Mouse (Mus musculus) ES-CJ7 (cell line): ENCODE measurements around the gene Stk17b.

Experiments used
- DNase-seq: peaks from one replicate; pipeline ENCODE4 v3.0.0; 2011; ENCODE audit warnings: low read depth, low spot score

Gene Stk17b

DNA sequence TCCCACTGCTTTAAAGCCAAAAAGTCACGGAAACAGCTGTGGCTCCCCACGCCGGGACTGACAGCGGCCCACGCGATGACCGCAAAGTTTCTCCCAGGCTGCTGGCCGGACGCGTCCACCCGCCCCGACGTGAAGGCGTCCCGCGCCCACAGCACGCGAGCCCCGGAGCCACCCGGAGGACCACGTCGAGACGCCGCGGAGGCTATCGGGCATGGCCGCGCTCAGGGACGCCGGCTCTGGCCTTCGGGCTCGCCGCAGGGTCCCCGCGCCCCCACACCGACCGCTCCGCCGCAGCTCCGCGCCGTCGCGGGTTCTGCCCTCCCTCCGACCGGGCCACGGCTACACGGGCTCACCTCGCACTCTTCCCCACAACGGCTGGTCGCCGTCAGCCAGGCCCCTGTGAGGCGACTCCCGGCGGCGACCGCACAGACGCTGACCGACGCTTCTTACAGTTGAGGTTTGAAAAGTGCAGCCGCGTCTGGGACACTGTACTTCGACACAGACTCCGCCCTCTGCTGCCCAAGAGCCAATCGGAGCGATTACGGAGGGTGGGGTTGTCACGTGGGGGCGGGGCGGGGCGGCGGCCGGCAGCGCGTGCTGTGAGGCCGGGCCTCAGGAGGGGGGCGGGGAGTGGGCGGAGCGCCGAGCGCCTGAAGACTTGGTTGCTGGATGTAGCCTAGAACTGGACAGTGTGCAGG lies at the start of gene Stk17b:
Gene Stk17b, minus strand, starts transcription at position 504 of the 698 bp plus-strand sequence.
- DNase-seq, result peak; percentile 97

GRCm38 (mm10) chr1:53830286-53830685 lies 45.3 kb upstream of the Stk17b start:
- no peak for DNase-seq

DNA sequence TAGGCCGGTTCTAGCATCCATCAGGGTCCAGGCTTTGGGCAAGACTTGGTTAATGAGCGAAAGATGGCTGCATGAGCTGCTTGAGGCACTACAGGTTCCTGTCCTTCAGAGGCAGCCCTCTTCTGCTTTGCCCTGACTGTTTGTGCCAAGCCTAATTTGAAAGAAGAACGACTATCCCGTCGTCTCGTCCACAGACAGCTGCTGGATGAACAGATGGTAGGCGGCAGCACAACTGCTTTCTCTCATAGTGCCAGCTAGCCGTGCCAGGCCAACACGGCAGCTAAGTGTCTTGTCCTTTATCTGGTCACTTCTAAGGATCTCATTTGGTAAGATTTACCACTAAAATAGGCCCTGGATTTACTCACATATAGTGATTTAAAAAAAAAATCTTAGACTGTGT lies 44.1 kb upstream of the Stk17b start:
- no peak for DNase-seq

GRCm38 (mm10) chr1:53824446-53825337 lies 39.7 kb upstream of the Stk17b start:
- DNase-seq, result no peak

GRCm38 (mm10) chr1:53823687-53824445 lies 38.8 kb upstream of the Stk17b start:
- DNase-seq, result peak; percentile 91

DNA sequence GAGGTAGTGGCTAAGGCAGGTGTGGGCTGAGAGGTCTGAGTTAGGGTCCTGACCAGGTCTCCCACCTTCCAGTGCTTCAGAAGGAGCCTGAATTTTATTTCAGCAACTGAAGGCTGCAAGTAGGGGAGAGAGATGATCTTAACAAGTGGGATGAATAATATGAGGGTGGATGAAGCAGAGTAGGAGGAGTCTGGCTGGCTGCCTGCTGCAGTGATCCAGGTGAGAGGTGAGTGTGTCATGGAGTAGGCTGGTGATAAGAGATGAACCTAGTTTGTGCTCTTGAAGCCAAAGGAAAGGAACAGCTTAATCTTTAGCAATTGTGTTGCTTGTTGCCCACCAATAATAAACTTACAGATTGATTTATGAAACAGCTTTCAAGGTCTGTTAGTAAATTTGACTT lies 37.0 kb upstream of the Stk17b start:
- no peak for DNase-seq

DNA sequence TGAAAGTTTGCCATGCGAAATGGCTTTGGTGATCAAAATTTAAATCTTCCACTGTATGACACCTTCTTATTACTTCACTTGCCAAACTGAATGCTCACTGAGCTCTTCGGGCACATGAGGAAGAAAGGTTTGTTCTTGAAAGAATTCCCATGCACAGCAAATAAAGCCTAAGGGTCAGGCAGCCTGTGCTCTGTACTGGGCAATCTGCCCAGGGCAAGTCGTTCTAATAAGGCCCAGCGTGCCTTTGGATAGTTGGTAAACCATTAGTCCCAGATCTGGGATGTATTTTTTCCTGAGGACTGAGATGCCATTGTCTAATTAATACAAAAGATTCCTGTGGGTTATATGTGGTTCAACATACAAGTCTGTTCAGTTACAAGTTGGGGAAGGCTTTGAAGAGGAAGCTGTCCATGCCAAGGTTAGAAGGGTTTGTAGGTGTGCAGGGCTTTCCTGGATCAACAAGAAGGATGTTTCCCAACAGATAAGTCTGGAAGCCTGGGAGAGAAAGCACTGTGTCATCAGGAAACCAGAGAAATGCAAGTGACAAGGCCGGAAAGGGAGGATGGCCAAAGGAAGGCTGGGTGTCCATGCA lies 35.1 kb upstream of the Stk17b start:
- DNase-seq, result no peak

DNA sequence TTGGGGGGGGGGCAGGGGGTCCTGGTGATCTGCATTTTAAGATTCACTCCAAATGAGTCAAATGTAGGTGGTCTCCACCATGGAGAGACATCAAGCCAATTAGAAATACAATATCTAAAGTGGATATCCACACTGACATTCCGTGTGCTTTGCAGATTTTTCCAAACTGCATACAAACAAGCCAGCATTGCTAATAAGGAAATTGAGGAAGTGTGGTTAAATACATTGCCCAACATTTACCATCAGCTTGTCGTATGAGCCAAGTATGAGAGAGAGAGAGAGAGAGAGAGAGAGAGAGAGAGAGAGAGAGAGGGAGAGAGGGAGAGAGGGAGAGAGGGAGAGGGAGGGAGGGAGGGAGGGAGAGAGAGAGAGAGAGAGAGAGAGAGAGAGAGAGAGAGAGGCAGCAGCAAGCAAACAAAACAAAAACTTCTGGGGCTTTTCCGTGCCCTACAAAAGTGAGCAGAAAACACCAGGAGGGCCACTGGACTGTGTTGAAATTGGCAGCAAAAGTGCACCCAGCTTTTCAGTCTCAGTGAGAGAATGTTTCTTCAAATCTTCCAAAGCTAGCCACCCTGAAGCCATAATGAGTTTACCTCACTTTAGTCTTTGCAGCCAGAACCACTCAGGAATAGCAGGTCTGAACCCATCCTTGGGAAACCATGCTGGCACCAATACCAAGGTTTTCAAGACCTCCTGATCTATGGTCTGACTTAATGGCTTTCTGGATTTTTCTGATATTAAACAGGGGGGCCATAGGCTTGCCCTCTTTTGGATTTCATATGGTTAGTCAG lies 33.2 kb upstream of the Stk17b start:
- DNase-seq, result no peak

- no peak for DNase-seq
Measured at GRCm38 (mm10) chr1:53816353-53816752, 31.3 kb upstream of the Stk17b start.

GRCm38 (mm10) chr1:53814077-53814705 lies 29.2 kb upstream of the Stk17b start:
- no peak for DNase-seq

- no peak for DNase-seq
Measured at GRCm38 (mm10) chr1:53811919-53812318, 26.9 kb upstream of the Stk17b start.

GRCm38 (mm10) chr1:53808229-53808628 lies 23.2 kb upstream of the Stk17b start:
- DNase-seq, result no peak

DNA sequence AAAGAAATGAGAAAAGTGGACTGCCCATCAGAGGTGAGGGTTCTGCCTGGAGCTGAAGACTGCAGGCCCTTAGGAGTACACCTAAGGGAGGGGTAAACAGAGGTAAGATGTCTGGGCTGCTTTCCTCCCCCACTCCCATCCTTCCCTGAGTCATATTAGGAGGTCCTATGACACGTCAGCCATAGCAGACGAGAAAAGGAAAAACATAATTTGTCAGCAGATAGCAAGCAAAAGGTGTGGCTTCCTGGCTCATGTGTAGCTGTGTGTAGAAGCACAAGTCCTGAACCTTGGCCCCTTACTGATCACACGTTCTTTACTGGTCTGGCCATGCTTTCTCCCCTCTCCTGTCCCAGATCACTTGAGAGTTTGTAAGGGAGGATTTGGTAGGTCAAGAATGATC lies 12.8 kb upstream of the Stk17b start:
- DNase-seq, result no peak

DNA sequence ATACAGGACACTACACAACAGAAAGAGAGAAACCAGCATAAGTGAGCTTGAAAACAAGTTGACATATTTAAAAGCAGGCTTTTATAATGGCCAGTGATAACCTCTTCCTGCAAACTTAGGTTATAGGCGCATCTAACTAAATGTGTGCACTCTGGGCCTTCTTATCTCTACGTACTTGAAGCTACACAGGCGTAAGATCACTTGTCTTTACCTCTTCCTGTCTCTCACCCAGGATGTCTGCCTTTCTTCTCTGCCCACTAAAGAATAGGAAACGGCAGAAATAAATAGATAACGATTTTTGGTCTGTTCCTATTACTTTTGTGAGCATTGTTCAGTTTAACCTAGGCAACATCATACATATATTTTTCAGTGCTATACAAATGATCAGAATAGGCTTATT lies 12.1 kb upstream of the Stk17b start:
- DNase-seq, result no peak

DNA sequence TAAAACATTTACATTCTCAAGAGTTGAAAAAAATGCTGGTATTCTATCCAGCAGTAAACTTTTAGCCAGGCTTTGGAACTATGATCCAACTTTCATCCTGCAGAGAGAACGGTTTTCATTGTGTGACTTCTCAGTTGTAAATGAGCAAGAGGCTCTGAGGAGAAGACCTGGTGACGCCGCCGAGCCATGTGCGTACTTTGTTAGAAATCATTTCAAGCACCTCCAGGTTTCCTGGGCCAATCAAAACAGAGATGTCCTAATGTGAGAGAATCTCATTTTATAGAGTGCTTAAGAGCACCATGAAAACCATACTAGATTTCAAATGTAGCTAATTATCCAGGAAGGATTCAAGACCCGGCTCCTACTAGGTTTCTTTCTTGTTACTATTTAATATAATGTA lies 11.2 kb upstream of the Stk17b start:
- no peak for DNase-seq

GRCm38 (mm10) chr1:53795591-53795990 lies 10.6 kb upstream of the Stk17b start:
- DNase-seq, result no peak

- DNase-seq, result no peak
Measured at GRCm38 (mm10) chr1:53795081-53795480, 10.1 kb upstream of the Stk17b start.

DNA sequence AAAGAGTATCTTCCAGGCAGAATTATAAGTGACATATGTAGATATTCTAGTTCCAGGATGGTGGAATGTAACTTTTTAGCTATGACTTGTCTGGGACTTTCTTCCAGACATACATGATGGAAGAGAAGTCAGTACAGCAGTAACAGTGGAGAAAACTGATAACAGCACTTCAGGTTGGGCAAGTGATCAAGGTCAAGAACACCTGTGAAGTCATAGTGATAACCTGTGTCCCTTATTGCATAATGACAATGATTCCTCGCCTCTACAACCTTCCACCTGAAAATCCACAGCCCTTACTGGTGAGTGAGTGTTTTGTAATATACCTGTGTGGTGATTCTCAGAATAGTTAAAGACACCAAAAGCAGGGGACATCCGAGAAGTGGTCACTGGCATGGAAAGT lies 9.3 kb upstream of the Stk17b start:
- DNase-seq, result no peak

- no peak for DNase-seq
Measured at GRCm38 (mm10) chr1:53791343-53791742, 6.3 kb upstream of the Stk17b start.

DNA sequence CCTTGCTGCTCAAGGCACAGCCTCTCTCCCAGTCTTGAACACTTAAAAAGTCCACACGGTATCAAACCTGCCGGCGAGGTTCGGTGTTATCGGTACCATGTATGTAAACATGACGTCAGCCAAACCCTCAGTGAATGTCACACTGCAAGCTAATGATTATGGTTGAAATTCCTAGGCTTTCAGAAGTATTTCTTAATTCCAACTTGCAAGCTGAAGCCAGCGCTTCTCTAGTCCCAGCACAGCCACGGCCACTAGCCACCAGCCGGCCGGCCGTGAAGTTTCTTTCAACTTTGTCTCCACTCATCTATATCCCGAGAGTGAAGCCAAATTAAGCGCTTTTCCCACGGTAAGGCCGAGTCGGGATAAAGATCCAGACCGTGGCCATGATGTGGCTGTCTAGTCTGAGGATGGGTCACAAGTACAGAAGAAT lies 718 bp downstream of the Stk17b start:
- peak; percentile 36 for DNase-seq
